Mouse (Mus musculus) lung, postnatal 0 days (tissue): Measurements from ENCODE around the gene Pbx4. TPM values are rescaled to one million over a fixed set of nuclear protein-coding genes. Genes with fewer than 3 reads are reported as not detected.

Experiments
- ATAC-seq: fragments of 200-750 bp; cut with Nextera tagmentation; 2 replicates; pipeline ENCODE4 v1.8.0; 2017; ENCODE audit warnings: moderate library complexity
- DNase-seq: peaks from one replicate; pipeline ENCODE4 v3.0.0-alpha.2; 2016; ENCODE audit warnings: low spot score
- H3K27ac ChIP-seq: fragments of 300-500 bp; sonication (generic); 2 replicates; pipeline ENCODE4 v1.5.1; 2014; ENCODE audit warnings: antibody characterized with exemption, mild to moderate bottlenecking, low read length, mixed read lengths
- H3K27me3 ChIP-seq: fragments of 300-500 bp; sonication (generic); replicated peaks from 2 replicates; pipeline ENCODE4 v1.6.1; 2014; ENCODE audit warnings: low read length, mixed read lengths; ENCODE audit not compliant: insufficient read depth
- H3K36me3 ChIP-seq: fragments of 300-500 bp; sonication (generic); 2 replicates; pipeline ENCODE4 v1.6.1; 2014; ENCODE audit warnings: low read length, mixed read lengths; ENCODE audit not compliant: insufficient read depth
- H3K4me1 ChIP-seq: fragments of 300-500 bp; sonication (generic); 2 replicates; pipeline ENCODE4 v1.6.1; 2014; ENCODE audit warnings: antibody characterized with exemption, low read depth, low read length, mixed read lengths; ENCODE audit not compliant: insufficient read depth
- H3K4me2 ChIP-seq: fragments of 300-500 bp; sonication (generic); replicated peaks from 2 replicates; pipeline ENCODE4 v1.6.1; 2014; ENCODE audit warnings: low read depth, mild to moderate bottlenecking, low read length, moderate library complexity, mixed read lengths
- H3K4me3 ChIP-seq: fragments of 300-500 bp; sonication (generic); 2 replicates; pipeline ENCODE4 v1.5.1; 2014; ENCODE audit warnings: low read depth, low read length
- H3K9ac ChIP-seq: fragments of 300-500 bp; sonication (generic); replicated peaks from 2 replicates; pipeline ENCODE4 v1.6.1; 2014; ENCODE audit warnings: low read depth, mild to moderate bottlenecking
- H3K9me3 ChIP-seq: fragments of 300-500 bp; sonication (generic); 2 replicates; pipeline ENCODE4 v1.6.1; 2016; ENCODE audit warnings: low read length, mixed read lengths
- CTCF ChIP-seq: IDR thresholded peaks from 2 replicates; pipeline ENCODE4 v1.5.1; 2016; ENCODE audit warnings: antibody characterized with exemption, mild to moderate bottlenecking
- EP300 ChIP-seq: IDR thresholded peaks from 2 replicates; pipeline ENCODE4 v1.6.1; 2016; ENCODE audit warnings: antibody characterized with exemption, mild to moderate bottlenecking, control low read depth
- WGBS: fragments of 180-500 bp; shearing (Covaris S2); extraction: QIAGEN DNeasy Blood & Tissue Kit; methylation state at CpG from one replicate; pipeline ENCODE4 v1.1.7; 2014; 5-methylcytosine and 5-hydroxymethylcytosine counted together
- polyA plus RNA-seq: library from polyadenylated mRNA; unstranded; fragments of >200 nt; fragmentation: Nextera tagmentation; extraction: Ambion mirVana; gene quantifications from 2 replicates; pipeline ENCODE4 v1.2.1, GENCODE M21; 2015

Pbx4 gene
- polyA plus RNA-seq, 1 experiment from 2014 or later: 17.0 TPM

DNA sequence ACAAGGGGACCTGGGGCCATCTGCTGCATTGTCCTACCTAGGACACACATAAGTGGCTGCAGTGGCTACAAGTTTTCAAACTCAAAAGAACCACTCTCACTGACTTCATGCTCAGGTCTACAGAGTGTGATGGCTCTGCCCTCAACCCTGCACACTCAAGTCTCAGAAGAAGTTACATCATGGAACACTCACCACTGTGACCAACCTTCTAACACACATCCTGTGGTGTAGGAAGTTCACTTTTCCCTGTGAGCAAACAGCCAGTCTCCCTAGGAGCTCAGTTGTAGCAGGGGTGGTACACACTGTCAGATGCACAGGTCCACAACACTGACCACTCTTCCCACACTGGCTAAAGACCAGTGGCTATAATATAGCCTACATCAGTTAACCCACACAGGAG, 86.2 kb downstream of the Pbx4 start:
- Histone ChIP-seq H3K27ac (no peak overlapping the region), H3K4me1 (0 out of 2 replicates have a peak, but pooled peaks cover 4% of the 10 kb centered on the region), H3K4me2 (no peak overlapping the region), H3K9ac (no peak overlapping the region), H3K27me3 (no peaks in the 10 kb centered on the region), H3K4me3 (no peak overlapping the region), H3K9me3 (no peaks in the 10 kb centered on the region), H3K36me3 (peaks cover 24% of the 10 kb centered on the region; the same call in 1 of the 2 replicates)
- no peak for DNase-seq
- ATAC-seq: no peak
- TF ChIP-seq CTCF (no peak), EP300 (no peak)

DNA sequence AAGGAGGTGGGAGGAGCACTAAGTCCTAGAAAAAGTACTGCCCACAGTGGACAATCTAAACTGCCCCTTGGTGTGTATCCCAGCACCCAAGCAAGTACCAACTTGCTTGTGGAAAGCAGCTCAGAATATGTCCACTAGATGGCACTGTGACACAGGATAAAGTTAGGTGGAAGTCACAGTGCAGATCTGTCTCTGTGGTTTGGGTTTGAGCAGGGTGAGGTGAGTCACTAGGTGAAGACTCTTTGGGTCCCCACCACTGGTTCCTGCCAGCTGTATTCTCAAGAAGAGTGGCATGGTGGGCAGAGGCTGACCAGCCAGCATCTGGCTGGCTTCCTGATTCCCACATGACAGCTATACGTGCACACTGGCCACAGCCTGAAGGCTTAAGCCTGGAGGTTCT, 86.7 kb downstream of the Pbx4 start:
- no peak for TF ChIP-seq EP300
- peak; percentile 96 for TF ChIP-seq CTCF
- no peak overlapping the region for H3K4me3 ChIP-seq
- no peak overlapping the region for H3K9ac ChIP-seq
- no peaks in the 10 kb centered on the region for H3K9me3 ChIP-seq
- WGBS: 46% methylated on average over 1 of the region's 1 CpGs
- ATAC-seq (peak; percentile 73), DNase-seq (peak; percentile 90)
- H3K4me1 ChIP-seq: 0 out of 2 replicates have a peak, but pooled peaks cover 4% of the 10 kb centered on the region
- no peaks in the 10 kb centered on the region for H3K27me3 ChIP-seq
- no peak overlapping the region for H3K27ac ChIP-seq
- H3K36me3 ChIP-seq: peaks cover 19% of the 10 kb centered on the region; the same call in 1 of the 2 replicates
- no peak overlapping the region for H3K4me2 ChIP-seq

DNA sequence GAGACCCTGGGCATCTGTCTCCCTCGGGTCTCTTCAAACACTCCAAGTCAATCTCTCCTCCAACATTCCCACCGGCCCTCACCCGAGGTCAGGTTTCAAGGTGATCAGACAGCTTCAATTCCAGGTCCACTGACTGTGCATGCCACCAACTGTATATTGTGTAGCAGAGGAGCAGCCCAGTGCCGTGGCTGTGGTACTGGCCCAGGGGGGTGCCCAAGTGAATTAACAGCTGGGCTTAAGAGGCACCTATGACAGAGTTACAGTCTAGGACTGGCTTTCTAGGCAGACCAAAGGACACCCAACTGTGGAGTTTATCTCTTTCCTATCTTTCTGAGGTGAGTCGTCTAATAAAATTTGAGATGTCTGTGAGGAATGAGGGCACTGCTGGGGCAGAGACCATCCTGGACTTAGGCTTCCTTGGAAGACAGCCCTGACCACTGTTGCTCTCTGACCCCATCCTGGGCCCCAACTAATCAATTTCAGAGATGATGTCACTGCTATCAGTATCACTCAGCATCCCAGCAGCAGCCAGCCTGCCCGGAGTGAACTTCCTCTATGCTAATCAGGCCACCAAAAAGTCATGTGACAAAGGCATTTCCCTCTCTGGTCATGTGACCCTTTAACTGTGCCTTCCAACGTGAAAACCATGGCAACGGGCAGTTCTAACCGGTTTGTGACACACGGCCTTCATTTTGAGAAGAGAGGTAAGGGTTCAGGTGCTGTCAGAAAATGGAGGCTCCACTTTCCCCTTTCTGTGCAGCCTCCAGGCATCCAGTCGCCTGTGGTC, 87.8 kb downstream of the Pbx4 start:
- Histone ChIP-seq H3K27ac (peak overlapping the region; percentile 23; the same call in 1 of the 2 replicates), H3K36me3 (peaks cover 10% of the 10 kb centered on the region; the same call in 1 of the 2 replicates), H3K4me1 (0 out of 2 replicates have a peak, but pooled peaks cover 4% of the 10 kb centered on the region), H3K27me3 (no peaks in the 10 kb centered on the region), H3K9me3 (no peaks in the 10 kb centered on the region), H3K4me3 (no peak overlapping the region), H3K9ac (no peak overlapping the region), H3K4me2 (no peak overlapping the region)
- no peak for TF ChIP-seq CTCF
- no peak for TF ChIP-seq EP300
- 29% methylated on average over 11 of the region's 11 CpGs for WGBS
- ATAC-seq (peak; percentile 72), DNase-seq (peak; percentile 83)

DNA sequence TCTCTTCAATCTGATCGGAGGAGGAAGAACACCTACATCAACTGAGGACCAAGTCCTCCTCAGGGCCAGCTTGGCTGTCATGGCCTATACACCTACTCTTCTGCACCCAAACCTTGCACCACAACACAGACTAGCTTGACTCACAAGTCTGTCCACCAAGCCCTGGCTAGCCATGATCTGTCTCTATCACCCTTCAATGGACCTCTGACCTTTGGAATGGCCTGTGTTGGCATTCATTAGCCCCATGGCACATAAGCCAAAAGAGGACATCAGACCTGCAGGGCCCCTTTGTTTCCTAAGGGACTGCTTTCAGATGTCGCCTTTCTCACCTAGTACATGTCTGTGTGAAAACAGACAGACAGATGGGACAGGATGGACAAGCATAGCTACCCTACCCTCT, 88.8 kb downstream of the Pbx4 start:
- no peak overlapping the region for H3K9ac ChIP-seq
- H3K36me3 ChIP-seq: peaks cover 5% of the 10 kb centered on the region; the same call in 1 of the 2 replicates
- WGBS: 79% methylated on average over 2 of the region's 2 CpGs
- DNase-seq: no peak
- no peaks in the 10 kb centered on the region for H3K9me3 ChIP-seq
- H3K4me3 ChIP-seq: no peak overlapping the region
- H3K4me2 ChIP-seq: no peak overlapping the region
- no peak overlapping the region for H3K27ac ChIP-seq
- no peaks in the 10 kb centered on the region for H3K27me3 ChIP-seq
- no peak for ATAC-seq
- 0 out of 2 replicates have a peak, but pooled peaks cover 4% of the 10 kb centered on the region for H3K4me1 ChIP-seq
- TF ChIP-seq EP300 (no peak), CTCF (no peak)

Other genes starting within 250 kb of the Pbx4 start
- gene Zfp868, start 206.9 kb upstream of the Pbx4 start, polyA plus RNA-seq: 15.2 and 16.1 TPM in 2 replicates
- gene Zfp964, start 178.0 kb upstream of the Pbx4 start, polyA plus RNA-seq: 0.95 and 1.1 TPM in 2 replicates
- 14.6 and 16.8 TPM in 2 replicates for gene Zfp869, start 121.8 kb upstream of the Pbx4 start, polyA plus RNA-seq
- gene Zfp963, start 82.5 kb upstream of the Pbx4 start, polyA plus RNA-seq: 6.6 and 7.1 TPM in 2 replicates
- gene Gm20422, start 57.6 kb upstream of the Pbx4 start, polyA plus RNA-seq: 0.19 and 0.41 TPM in 2 replicates
- gene Atp13a1, start 41.3 kb upstream of the Pbx4 start, polyA plus RNA-seq: 21.2 and 21.6 TPM in 2 replicates
- gene Zfp866, start 41.3 kb upstream of the Pbx4 start, polyA plus RNA-seq: 12.8 and 13.2 TPM in 2 replicates
- 8.4 and 8.6 TPM in 2 replicates for gene Gmip, start 23.8 kb upstream of the Pbx4 start, polyA plus RNA-seq
- 0.52 and 0.56 TPM in 2 replicates for gene Lpar2, start 10.1 kb upstream of the Pbx4 start, polyA plus RNA-seq
- 0.17 and 0.36 TPM in 2 replicates for gene Cilp2, start 55.2 kb downstream of the Pbx4 start, polyA plus RNA-seq
- gene Tssk6, start 69.7 kb downstream of the Pbx4 start, polyA plus RNA-seq: 1.9 and 2.3 TPM in 2 replicates
- gene Ndufa13, start 70.1 kb downstream of the Pbx4 start, polyA plus RNA-seq: 165 and 177 TPM in 2 replicates
- 2.1 and 3.4 TPM in 2 replicates for gene Yjefn3, start 70.2 kb downstream of the Pbx4 start, polyA plus RNA-seq
- gene Gatad2a, start 163.9 kb downstream of the Pbx4 start, polyA plus RNA-seq: 40.9 and 41.8 TPM in 2 replicates
- 37.1 and 37.2 TPM in 2 replicates for gene Mau2, start 210.2 kb downstream of the Pbx4 start, polyA plus RNA-seq
- 25.4 and 27.3 TPM in 2 replicates for gene Sugp1, start 210.3 kb downstream of the Pbx4 start, polyA plus RNA-seq
- gene Tm6sf2, start 240.4 kb downstream of the Pbx4 start, polyA plus RNA-seq: 3.8 and 4.2 TPM in 2 replicates